Mouse (Mus musculus) heart, adult 2 months (tissue): Measurements from ENCODE around the gene Adh7.

Experiments used
- CTCF ChIP-seq: fragments of 200-600 bp; IDR thresholded peaks from 2 replicates; pipeline ENCODE4 v1.8.1; 2022; ENCODE audit warnings: antibody characterized with exemption, mild to moderate bottlenecking, moderate library complexity
- EP300 ChIP-seq: fragments of 200-500 bp; IDR thresholded peaks from 2 replicates; pipeline ENCODE4 v1.6.1; 2011; ENCODE audit warnings: low read depth, low read length, control low read depth; ENCODE audit not compliant: insufficient read depth
- POLR2A ChIP-seq: fragments of 200-500 bp; IDR thresholded peaks from 2 replicates; pipeline ENCODE4 v1.6.1; 2011; ENCODE audit warnings: mild to moderate bottlenecking, low read depth, low read length, control low read depth; ENCODE audit not compliant: insufficient read depth

- no peak for TF ChIP-seq POLR2A
- no peak for TF ChIP-seq CTCF
- no peak for TF ChIP-seq EP300
These were observed 11.9 kb downstream of the Adh7 start for GRCm38 (mm10) chr3:138229448-138229847.
